Mouse (Mus musculus) CD4-positive naive resting alpha-beta T cell, adult 57 days (primary cell): ENCODE data around the gene Pcgf5. TPM values are rescaled to one million over a fixed set of nuclear protein-coding genes. Genes with fewer than 3 reads are reported as not detected.

ENCODE experiments used
- total RNA-seq: library from RNA; stranded (reverse); gene quantifications from one replicate; pipeline ENCODE4 v1.2.4, GENCODE M21; 2023

Pcgf5 gene
- 64.4 TPM for total RNA-seq

GRCm38 (mm10) chr19:36348161-36348800 lies at the start of gene Pcgf5:
TSS of gene Pcgf5 (plus strand) at chr19:36348309.

Other genes starting within 250 kb of the Pcgf5 start
- not detected for gene Ankrd1, start 228.2 kb upstream of the Pcgf5 start, total RNA-seq
- 5.3 TPM for gene Hectd2, start 206.3 kb downstream of the Pcgf5 start, total RNA-seq